Mouse (Mus musculus) forelimb bud, embryonic 11.5 days (tissue): ENCODE measurements at regions not wholly inside any gene's neighbourhood (a gene's known extent, or its start where the extent isn't known, plus 50 kb on each side); places are given as distances from the start of the nearest gene placed in this dataset.

Source experiments
- DNase-seq: peaks from one replicate; pipeline ENCODE4 v3.0.0-alpha.2; 2012; ENCODE audit warnings: low read depth, low spot score

DNA sequence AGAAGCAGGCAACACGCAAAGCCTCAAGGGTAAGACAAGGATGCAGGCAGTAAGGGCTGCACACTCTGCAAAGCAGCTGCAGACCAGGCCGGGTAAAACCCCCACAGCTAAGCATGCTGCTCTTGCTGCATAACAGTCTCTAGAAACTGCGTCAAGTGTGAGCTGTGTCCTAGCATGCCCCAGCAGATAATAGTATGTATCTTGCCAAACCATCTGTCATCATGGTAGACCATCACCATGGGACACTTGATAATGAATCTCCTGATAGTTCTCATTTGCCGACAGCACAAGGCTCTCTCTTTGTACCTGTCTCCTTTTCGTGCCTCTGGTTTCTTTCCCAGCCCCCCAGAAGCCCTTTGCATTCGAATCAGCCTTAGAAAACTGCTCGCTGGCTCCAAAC lies 52.5 kb upstream of the Ddx18 start:
- no peak for DNase-seq

DNA sequence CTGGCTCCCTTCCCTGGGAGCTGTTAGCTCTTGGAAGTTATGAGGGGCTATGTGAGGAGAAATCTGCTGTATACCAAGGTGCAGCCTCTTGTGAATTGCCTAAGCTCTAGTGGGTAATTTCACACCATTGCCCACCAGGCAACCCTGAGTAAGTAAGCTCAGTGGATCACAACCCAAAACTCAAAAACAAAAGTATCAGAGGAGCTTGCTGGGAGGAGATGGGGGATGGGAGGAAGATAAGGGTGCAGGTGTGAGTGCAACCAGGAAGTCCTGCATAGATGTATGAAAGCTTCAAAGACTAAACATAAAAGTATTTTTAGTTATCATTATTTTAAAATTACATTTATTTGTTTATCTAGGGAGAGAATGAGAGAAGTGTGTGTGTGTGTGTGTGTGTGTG lies 50.8 kb upstream of the Ddx18 start:
- DNase-seq, result no peak
